Mouse (Mus musculus) forebrain, embryonic 12.5 days (tissue): ENCODE measurements at regions not wholly inside any gene's neighbourhood (a gene's known extent, or its start where the extent isn't known, plus 50 kb on each side); places are given as distances from the start of the nearest gene placed in this dataset.

Experiments used
- ATAC-seq: fragments of 200-750 bp; cut with Nextera tagmentation; 2 replicates; pipeline ENCODE4 v1.8.0; 2017; ENCODE audit warnings: moderate TSS enrichment; ENCODE audit not compliant: low FRiP score
- H3K27ac ChIP-seq: fragments of 300-500 bp; sonication (generic); 2 replicates; pipeline ENCODE4 v1.5.1; 2016; ENCODE audit warnings: mild to moderate bottlenecking
- H3K27me3 ChIP-seq: fragments of 300-500 bp; sonication (generic); 2 replicates; pipeline ENCODE4 v1.6.1; 2016; ENCODE audit warnings: mild to moderate bottlenecking
- H3K36me3 ChIP-seq: fragments of 300-500 bp; sonication (generic); replicated peaks from 2 replicates; pipeline ENCODE4 v1.6.1; 2016; ENCODE audit warnings: mild to moderate bottlenecking
- H3K4me1 ChIP-seq: fragments of 300-500 bp; sonication (generic); 2 replicates; pipeline ENCODE4 v1.6.1; 2016
- H3K4me2 ChIP-seq: fragments of 300-500 bp; sonication (generic); 2 replicates; pipeline ENCODE4 v1.6.1; 2016; ENCODE audit warnings: mild to moderate bottlenecking, moderate library complexity
- H3K4me3 ChIP-seq: fragments of 300-500 bp; sonication (generic); replicated peaks from 2 replicates; pipeline ENCODE4 v1.5.1; 2016; ENCODE audit warnings: mild to moderate bottlenecking
- H3K9ac ChIP-seq: fragments of 300-500 bp; sonication (generic); 2 replicates; pipeline ENCODE4 v1.6.1; 2016; ENCODE audit warnings: mild to moderate bottlenecking
- H3K9me3 ChIP-seq: fragments of 300-500 bp; sonication (generic); 2 replicates; pipeline ENCODE4 v1.6.1; 2016
- WGBS: fragments of 180-500 bp; shearing (Covaris S2); methylation state at CpG from one replicate; pipeline ENCODE4 v1.1.7; 2016; 5-methylcytosine and 5-hydroxymethylcytosine counted together

DNA sequence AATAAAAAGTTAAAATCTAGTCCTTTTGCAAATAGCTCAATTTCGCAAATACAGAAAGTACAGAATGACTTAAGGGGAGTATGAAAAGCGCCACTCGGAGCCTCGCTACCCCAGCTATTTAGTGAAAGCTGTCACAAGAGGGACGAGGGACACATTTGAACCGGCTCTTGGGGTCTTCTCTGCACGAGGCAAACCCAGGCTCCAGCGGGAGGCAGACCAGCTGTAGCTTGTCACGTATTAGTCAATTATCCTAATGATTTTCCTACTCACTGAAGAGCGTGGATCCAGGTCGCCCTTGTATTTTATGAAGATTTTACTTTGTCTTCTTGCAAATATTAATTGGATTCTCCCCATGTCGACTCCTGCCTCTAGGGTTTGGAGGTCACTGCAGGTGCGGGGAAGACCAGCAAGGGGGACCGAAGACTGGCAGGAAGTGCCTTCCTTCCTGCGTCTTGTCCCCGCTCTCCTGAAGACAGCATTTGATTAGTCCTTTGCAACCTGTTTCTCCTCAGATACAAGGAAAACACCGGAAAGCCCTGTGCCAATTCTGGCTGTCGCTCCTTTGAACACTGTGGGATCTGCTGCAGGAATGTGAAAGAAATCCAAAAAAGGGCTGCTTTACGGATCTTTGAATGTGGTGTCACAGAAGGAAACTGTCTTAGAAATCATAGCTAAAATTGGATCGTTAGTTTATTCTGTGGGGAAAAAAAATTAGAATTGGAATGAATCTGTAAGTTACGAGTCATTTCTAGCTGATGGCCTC, 209.1 kb downstream of the Etnk1 start:
- WGBS, result 84% methylated on average over 21 of the region's 21 CpGs
- no peak overlapping the region for H3K4me2 ChIP-seq
- no peaks in the 10 kb centered on the region for H3K27me3 ChIP-seq
- H3K4me1 ChIP-seq, result peaks cover 12% of the 10 kb centered on the region
- ATAC-seq, result no peak
- no peak overlapping the region for H3K27ac ChIP-seq
- H3K36me3 ChIP-seq, result no peaks in the 10 kb centered on the region
- no peaks in the 10 kb centered on the region for H3K9me3 ChIP-seq
- no peak overlapping the region for H3K9ac ChIP-seq
- no peak overlapping the region for H3K4me3 ChIP-seq

DNA sequence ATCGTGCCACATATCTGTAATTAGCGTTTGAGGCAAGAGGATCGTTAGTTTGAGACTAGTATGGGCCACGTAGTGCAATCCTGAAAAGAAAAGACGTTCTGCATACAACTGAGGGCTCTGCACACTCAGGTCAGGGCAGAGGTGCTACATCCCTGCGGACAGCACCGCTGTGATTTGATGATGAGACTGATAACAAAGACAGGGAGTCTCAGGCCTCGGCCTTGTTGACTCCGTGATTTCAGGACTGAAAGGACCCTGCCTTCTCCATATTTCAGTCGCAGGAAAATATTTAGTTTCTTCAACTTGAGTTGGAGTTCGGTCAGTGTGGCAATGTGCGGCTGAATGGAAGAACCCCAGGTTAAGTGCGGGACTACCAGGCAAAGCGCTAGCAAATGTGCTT, 210.1 kb downstream of the Etnk1 start:
- Histone ChIP-seq H3K9ac (no peak overlapping the region), H3K27me3 (no peaks in the 10 kb centered on the region), H3K27ac (no peak overlapping the region), H3K4me3 (no peak overlapping the region), H3K4me2 (no peak overlapping the region), H3K9me3 (no peaks in the 10 kb centered on the region), H3K4me1 (peaks cover 9% of the 10 kb centered on the region), H3K36me3 (no peaks in the 10 kb centered on the region)
- ATAC-seq, result no peak
- WGBS, result 79% methylated on average over 14 of the region's 14 CpGs

GRCm38 (mm10) chr6:143378126-143378525, 211.1 kb downstream of the Etnk1 start:
- WGBS, result 97% methylated on average over 9 of the region's 9 CpGs

GRCm38 (mm10) chr6:143380490-143380889, 213.5 kb downstream of the Etnk1 start:
- no peak overlapping the region for H3K4me3 ChIP-seq
- 97% methylated on average over 3 of the region's 3 CpGs for WGBS
- no peak overlapping the region for H3K9ac ChIP-seq
- no peak for ATAC-seq
- no peak overlapping the region for H3K27ac ChIP-seq
- H3K27me3 ChIP-seq, result no peaks in the 10 kb centered on the region
- no peaks in the 10 kb centered on the region for H3K9me3 ChIP-seq
- H3K4me1 ChIP-seq, result no peaks in the 10 kb centered on the region
- H3K4me2 ChIP-seq, result no peak overlapping the region
- H3K36me3 ChIP-seq, result no peaks in the 10 kb centered on the region

More at GRCm38 (mm10) chr6:143378126-143378525, 211.1 kb downstream of the Etnk1 start:
- no peaks in the 10 kb centered on the region for H3K9me3 ChIP-seq
- no peaks in the 10 kb centered on the region for H3K4me1 ChIP-seq
- no peak overlapping the region for H3K9ac ChIP-seq
- no peaks in the 10 kb centered on the region for H3K27me3 ChIP-seq
- no peak overlapping the region for H3K4me3 ChIP-seq
- H3K27ac ChIP-seq, result no peak overlapping the region
- no peak overlapping the region for H3K4me2 ChIP-seq
- no peak for ATAC-seq
- H3K36me3 ChIP-seq, result no peaks in the 10 kb centered on the region

DNA sequence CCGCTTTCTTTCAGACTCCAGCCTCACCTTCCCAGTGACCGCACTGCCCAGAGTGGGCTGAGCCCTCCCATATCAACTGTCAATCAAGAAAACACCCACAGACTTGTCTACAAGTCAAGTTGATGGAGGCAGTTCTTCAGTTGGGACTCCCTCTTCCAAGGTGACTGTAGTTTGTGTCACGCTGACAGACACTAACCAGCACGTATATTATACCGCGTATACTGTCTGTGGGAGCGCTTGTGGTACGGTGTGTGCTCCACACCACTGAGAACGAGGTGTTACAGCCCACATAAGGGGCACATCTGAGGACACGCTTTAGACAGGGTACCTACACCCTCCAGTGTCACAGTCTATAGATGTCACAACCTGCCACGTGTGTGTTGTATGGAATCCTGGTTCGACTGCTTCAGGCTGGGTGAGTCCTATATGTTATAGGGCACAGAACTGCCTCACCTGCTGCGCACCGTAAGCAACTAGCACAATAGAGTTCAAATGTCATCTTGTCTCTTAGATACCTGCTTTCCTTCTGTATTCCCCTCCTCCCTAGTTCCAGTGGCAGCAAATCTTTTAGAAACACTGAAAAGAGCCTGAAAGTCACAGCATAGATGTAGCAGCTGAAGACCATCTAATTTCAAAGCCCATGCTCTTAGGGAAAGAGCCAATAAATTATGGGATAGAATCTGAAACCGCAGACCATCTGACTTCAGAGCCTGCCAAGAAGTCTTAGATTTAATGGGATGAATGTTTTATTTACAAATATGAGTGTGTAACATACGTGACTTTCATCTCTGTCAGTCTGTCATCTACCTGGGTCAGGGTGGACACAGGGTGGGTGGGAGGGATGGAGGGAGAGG, 219.8 kb downstream of the Etnk1 start:
- no peak for ATAC-seq
- 93% methylated on average over 16 of the region's 16 CpGs for WGBS
- Histone ChIP-seq H3K9me3 (no peaks in the 10 kb centered on the region), H3K27ac (no peak overlapping the region), H3K27me3 (no peaks in the 10 kb centered on the region), H3K4me3 (no peak overlapping the region), H3K4me1 (no peaks in the 10 kb centered on the region), H3K9ac (no peak overlapping the region), H3K36me3 (no peaks in the 10 kb centered on the region), H3K4me2 (no peak overlapping the region)

- Histone ChIP-seq H3K9me3 (no peaks in the 10 kb centered on the region), H3K4me3 (no peak overlapping the region), H3K9ac (no peak overlapping the region), H3K4me1 (no peaks in the 10 kb centered on the region), H3K27ac (no peak overlapping the region), H3K4me2 (no peak overlapping the region), H3K36me3 (no peaks in the 10 kb centered on the region), H3K27me3 (0 out of 2 replicates have a peak, but pooled peaks cover 4% of the 10 kb centered on the region)
- 74% methylated on average over 10 of the region's 10 CpGs for WGBS
- ATAC-seq, result no peak
Measured at GRCm38 (mm10) chr6:143393543-143394207, 226.7 kb downstream of the Etnk1 start.

- no peaks in the 10 kb centered on the region for H3K4me1 ChIP-seq
- 0 out of 2 replicates have a peak, but pooled peaks cover 4% of the 10 kb centered on the region for H3K27me3 ChIP-seq
- no peak for ATAC-seq
- H3K9ac ChIP-seq, result no peak overlapping the region
- no peaks in the 10 kb centered on the region for H3K36me3 ChIP-seq
- no peak overlapping the region for H3K4me3 ChIP-seq
- 91% methylated on average over 15 of the region's 15 CpGs for WGBS
- no peaks in the 10 kb centered on the region for H3K9me3 ChIP-seq
- no peak overlapping the region for H3K4me2 ChIP-seq
- H3K27ac ChIP-seq, result no peak overlapping the region
Measured at GRCm38 (mm10) chr6:143394377-143394776, 227.4 kb downstream of the Etnk1 start.

- Histone ChIP-seq H3K4me3 (no peak overlapping the region), H3K36me3 (no peaks in the 10 kb centered on the region), H3K27ac (no peak overlapping the region), H3K9me3 (no peaks in the 10 kb centered on the region), H3K4me1 (peaks cover 11% of the 10 kb centered on the region), H3K4me2 (no peak overlapping the region), H3K9ac (no peak overlapping the region), H3K27me3 (peaks cover 23% of the 10 kb centered on the region; the same call in 1 of the 2 replicates)
- 14% methylated on average over 8 of the region's 8 CpGs for WGBS
- no peak for ATAC-seq
Measured at GRCm38 (mm10) chr6:143401436-143401835, 234.4 kb downstream of the Etnk1 start.

- no peak for ATAC-seq
- H3K27me3 ChIP-seq, result peaks cover 23% of the 10 kb centered on the region; the same call in 1 of the 2 replicates
- 85% methylated on average over 7 of the region's 7 CpGs for WGBS
- no peak overlapping the region for H3K27ac ChIP-seq
- no peaks in the 10 kb centered on the region for H3K36me3 ChIP-seq
- H3K4me2 ChIP-seq, result no peak overlapping the region
- H3K9ac ChIP-seq, result no peak overlapping the region
- peaks cover 15% of the 10 kb centered on the region for H3K4me1 ChIP-seq
- H3K4me3 ChIP-seq, result no peak overlapping the region
- no peaks in the 10 kb centered on the region for H3K9me3 ChIP-seq
Measured at GRCm38 (mm10) chr6:143401921-143402320, 234.9 kb downstream of the Etnk1 start.

DNA sequence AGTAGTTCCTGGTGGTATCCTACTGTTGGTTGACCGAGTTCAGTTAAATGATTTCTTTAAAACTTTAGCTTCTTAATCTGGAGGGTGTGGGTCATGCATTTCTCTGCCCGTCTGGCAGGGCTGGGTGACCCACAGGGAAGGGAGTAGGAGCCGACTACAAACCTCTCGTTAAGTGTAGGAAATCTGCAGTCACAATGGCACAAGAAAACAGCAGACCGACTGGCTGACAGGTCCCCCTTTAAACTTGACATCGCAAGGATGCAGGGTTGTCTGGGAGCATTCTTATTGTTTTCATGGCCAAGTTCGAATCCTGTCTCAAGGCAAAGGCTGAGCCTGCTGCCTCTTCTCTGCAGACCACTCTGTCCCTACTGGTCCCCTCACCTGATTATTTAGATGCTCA, 235.7 kb downstream of the Etnk1 start:
- no peak overlapping the region for H3K27ac ChIP-seq
- peaks cover 19% of the 10 kb centered on the region for H3K4me1 ChIP-seq
- 60% methylated on average over 7 of the region's 7 CpGs for WGBS
- no peak overlapping the region for H3K4me2 ChIP-seq
- no peaks in the 10 kb centered on the region for H3K36me3 ChIP-seq
- no peak for ATAC-seq
- H3K27me3 ChIP-seq, result peaks cover 20% of the 10 kb centered on the region; the same call in 1 of the 2 replicates
- H3K9me3 ChIP-seq, result no peaks in the 10 kb centered on the region
- no peak overlapping the region for H3K4me3 ChIP-seq
- H3K9ac ChIP-seq, result no peak overlapping the region

DNA sequence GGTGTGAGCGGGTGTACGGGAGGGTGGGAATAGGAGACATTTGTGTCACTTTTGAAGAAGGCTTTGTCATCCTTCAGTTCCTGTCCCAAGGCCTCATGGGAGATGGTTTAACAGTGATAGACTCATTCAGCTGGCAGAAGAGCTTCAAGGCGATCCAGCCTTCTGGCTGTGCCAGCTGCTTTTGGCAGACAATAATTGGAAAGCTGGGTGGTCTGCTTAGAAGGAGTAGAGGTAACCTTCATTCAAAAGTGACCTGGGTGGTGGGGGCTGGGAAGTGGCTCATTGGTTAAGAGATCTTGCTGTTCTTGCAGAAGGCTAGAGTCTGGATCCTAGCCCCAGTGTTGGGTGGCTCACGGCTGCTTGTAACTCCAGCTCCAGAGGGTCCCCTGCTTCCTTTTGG, 237.5 kb downstream of the Etnk1 start:
- Histone ChIP-seq H3K36me3 (no peaks in the 10 kb centered on the region), H3K27ac (no peak overlapping the region), H3K9me3 (no peaks in the 10 kb centered on the region), H3K4me3 (no peak overlapping the region), H3K4me2 (no peak overlapping the region), H3K9ac (no peak overlapping the region), H3K4me1 (peaks cover 19% of the 10 kb centered on the region), H3K27me3 (peaks cover 20% of the 10 kb centered on the region; the same call in 1 of the 2 replicates)
- 71% methylated on average over 4 of the region's 4 CpGs for WGBS
- ATAC-seq, result no peak

- 91% methylated on average over 5 of the region's 5 CpGs for WGBS
- Histone ChIP-seq H3K36me3 (no peaks in the 10 kb centered on the region), H3K27ac (no peak overlapping the region), H3K9ac (no peak overlapping the region), H3K9me3 (no peaks in the 10 kb centered on the region), H3K4me2 (no peak overlapping the region), H3K4me1 (0 out of 2 replicates have a peak, but pooled peaks cover 2% of the 10 kb centered on the region), H3K27me3 (no peaks in the 10 kb centered on the region), H3K4me3 (no peak overlapping the region)
- no peak for ATAC-seq
Measured at GRCm38 (mm10) chr6:143412056-143412455, 245.0 kb downstream of the Etnk1 start.
